28 mouse cellular contexts compared by ENCODE assay signal in genomic region chr5:3478216-3478615, GRCm38 (mm10).
A peak's percentile ranks its signal among the peaks of the same experiment; 100 is the strongest.
DNase-seq lines count a peak whose midpoint lies in the region; ATAC-seq lines count a peak whose summit lies in the region.
"Had no signal": no experiment of that assay in that cellular context is flagged by ENCODE, and none has a peak within 500 bp of the region (broad histone marks: within the 10 kb centered on the region; RNA-seq: fewer than 3 reads in every experiment).

No protein-coding gene starts in this region.

- H3K27me3 ChIP-seq in heart, embryonic 10.5 days (ENCODE audit: insufficient read depth, poor library complexity, severe bottlenecking): no peaks in the 10 kb centered on the region
- H3K27me3 ChIP-seq in limb, embryonic 11.5 days (ENCODE audit: control insufficient read depth, insufficient read depth, low read length): no peaks in the 10 kb centered on the region
- no peaks in the 10 kb centered on the region for H3K27me3 ChIP-seq in limb, embryonic 10.5 days (ENCODE audit: low read depth, poor library complexity, severe bottlenecking)
- H3K27me3 ChIP-seq: CH12.LX; embryonic facial prominence, embryonic 13.5 days; forebrain, embryonic 13.5 days; heart, embryonic 13.5 days; hindbrain, embryonic 13.5 days had no signal

- no peak overlapping the region for H3K27ac ChIP-seq in heart, embryonic 10.5 days
- H3K27ac ChIP-seq in limb, embryonic 11.5 days (replicated peaks; ENCODE audit: low read depth, low read length): no peak overlapping the region
- no peak overlapping the region for H3K27ac ChIP-seq in limb, embryonic 10.5 days
- H3K27ac ChIP-seq: embryonic facial prominence, embryonic 10.5 days; embryonic facial prominence, embryonic 13.5 days; forebrain, embryonic 13.5 days; gastrocnemius, adult 2 months; heart, embryonic 13.5 days; hindbrain, embryonic 10.5 days; hindbrain, embryonic 13.5 days had no signal

- intact Hi-C loops in heart, postnatal 36 days (cut with DNase I): no loop called here

- peaks cover 3% of the 10 kb centered on the region; the same call in 1 of the 2 replicates for H3K36me3 ChIP-seq in heart, embryonic 10.5 days
- H3K36me3 ChIP-seq in limb, embryonic 11.5 days (ENCODE audit: control insufficient read depth, insufficient read depth, low read length): no peaks in the 10 kb centered on the region
- H3K36me3 ChIP-seq in limb, embryonic 10.5 days: 0 out of 2 replicates have a peak, but pooled peaks cover 5% of the 10 kb centered on the region
- H3K36me3 ChIP-seq: embryonic facial prominence, embryonic 10.5 days; embryonic facial prominence, embryonic 13.5 days; hindbrain, embryonic 10.5 days; hindbrain, embryonic 13.5 days had no signal

- H3K4me2 ChIP-seq in limb, embryonic 11.5 days (ENCODE audit: low read depth, severe bottlenecking): no peak overlapping the region
- H3K4me2 ChIP-seq: embryonic facial prominence, embryonic 13.5 days; forebrain, embryonic 13.5 days; heart, embryonic 13.5 days; hindbrain, embryonic 13.5 days had no signal

- no peaks in the 10 kb centered on the region for H3K4me1 ChIP-seq in heart, embryonic 10.5 days
- H3K4me1 ChIP-seq in limb, embryonic 11.5 days (ENCODE audit: control insufficient read depth, insufficient read depth, low read length): no peaks in the 10 kb centered on the region
- H3K4me1 ChIP-seq in limb, embryonic 10.5 days: no peaks in the 10 kb centered on the region
- H3K4me1 ChIP-seq: embryonic facial prominence, embryonic 10.5 days; embryonic facial prominence, embryonic 13.5 days; forebrain, embryonic 13.5 days; hindbrain, embryonic 10.5 days; hindbrain, embryonic 13.5 days had no signal

- DNase-seq in cerebellum, postnatal 14 days: peak; percentile 52 to 58
- DNase-seq in heart, embryonic 10.5 days (ENCODE audit: low spot score): peak; percentile 59
- DNase-seq in heart, postnatal 36 days: no peak
- peak; percentile 14 for DNase-seq in limb, embryonic 11.5 days (ENCODE audit: low spot score)
- no peak for DNase-seq in limb, embryonic 10.5 days (ENCODE audit: low spot score)
- DNase-seq in urinary bladder, adult 18-20 months (ENCODE audit: low spot score in 2 of 2): no peak
- DNase-seq: adrenal gland, adult 2 months; adrenal gland, postnatal 14 days; B cell, adult 2 months; cerebellum, adult 11-12 months; cerebellum, adult 8-10 months; embryo, embryonic 11 days; forebrain, postnatal 0 days; gastrocnemius, adult 2 months; gastrocnemius, postnatal 14 days; heart, adult 18-20 months had no signal

- 92% methylated on average over 8 of the region's 8 CpGs for WGBS in heart, embryonic 10.5 days
- WGBS in limb, embryonic 11.5 days: 92% methylated on average over 8 of the region's 8 CpGs
- 90% methylated on average over 8 of the region's 8 CpGs for WGBS in limb, embryonic 10.5 days

- no peak for ATAC-seq in cerebellum, adult (ENCODE audit: insufficient number of reproducible peaks, low FRiP score, low TSS enrichment)
- no peak for ATAC-seq in limb, embryonic 11.5 days (ENCODE audit: insufficient number of reproducible peaks, low FRiP score, low TSS enrichment, low read depth)
- ATAC-seq: forebrain, embryonic 13.5 days; forebrain, postnatal 0 days; hindbrain, embryonic 16.5 days; intestine, postnatal 0 days had no signal

- no peak overlapping the region for H3K9ac ChIP-seq in limb, embryonic 11.5 days (ENCODE audit: low read length)
- H3K9ac ChIP-seq: embryonic facial prominence, embryonic 13.5 days; forebrain, embryonic 13.5 days; forebrain, postnatal 0 days; heart, embryonic 13.5 days; hindbrain, embryonic 13.5 days had no signal

- H3K9me3 ChIP-seq in heart, embryonic 10.5 days: no peaks in the 10 kb centered on the region
- no peaks in the 10 kb centered on the region for H3K9me3 ChIP-seq in limb, embryonic 11.5 days (ENCODE audit: control insufficient read depth, low read length)
- no peaks in the 10 kb centered on the region for H3K9me3 ChIP-seq in limb, embryonic 10.5 days (replicated peaks)
- H3K9me3 ChIP-seq: embryonic facial prominence, embryonic 10.5 days; embryonic facial prominence, embryonic 13.5 days; forebrain, embryonic 13.5 days; G1E; heart, embryonic 13.5 days; hindbrain, embryonic 10.5 days; hindbrain, embryonic 13.5 days had no signal

- H3K4me3 ChIP-seq in heart, embryonic 10.5 days: no peak overlapping the region
- no peak overlapping the region for H3K4me3 ChIP-seq in limb, embryonic 11.5 days (ENCODE audit: low read depth, low read length)
- no peak overlapping the region for H3K4me3 ChIP-seq in limb, embryonic 10.5 days
- H3K4me3 ChIP-seq: embryonic facial prominence, embryonic 10.5 days; embryonic facial prominence, embryonic 13.5 days; erythroblast, embryonic 14.5 days; forebrain, embryonic 13.5 days; gastrocnemius, adult 2 months; heart, embryonic 13.5 days; hindbrain, embryonic 10.5 days; hindbrain, embryonic 13.5 days had no signal

Comparison
In these comparisons a context has a peak if more than half of its experiments do, and no peak if none do; other contexts are left out.
1. DNase-seq: peak in cerebellum, postnatal 14 days (2 of 2), heart, embryonic 10.5 days (single experiment) and limb, embryonic 11.5 days (single experiment); none in heart, postnatal 36 days (0 of 2), limb, embryonic 10.5 days (single experiment) and urinary bladder, adult 18-20 months (0 of 2).